Mouse (Mus musculus) ES-E14 (cell line): ENCODE results near the gene Pik3c2g.

Experiments
- CHD2 ChIP-seq: IDR thresholded peaks from 2 replicates; pipeline ENCODE4 v1.6.1; 2014; ENCODE audit warnings: mild to moderate bottlenecking, low read depth, low read length, inconsistent platforms
- ZNF384 ChIP-seq: IDR thresholded peaks from 2 replicates; pipeline ENCODE4 v1.6.1; 2012; ENCODE audit warnings: low read depth, low read length, inconsistent platforms

GRCm38 (mm10) chr6:139947106-139947879 lies 360.3 kb downstream of the Pik3c2g start:
- TF ChIP-seq ZNF384 (no peak), CHD2 (no peak)
